In the genomic region with DNA sequence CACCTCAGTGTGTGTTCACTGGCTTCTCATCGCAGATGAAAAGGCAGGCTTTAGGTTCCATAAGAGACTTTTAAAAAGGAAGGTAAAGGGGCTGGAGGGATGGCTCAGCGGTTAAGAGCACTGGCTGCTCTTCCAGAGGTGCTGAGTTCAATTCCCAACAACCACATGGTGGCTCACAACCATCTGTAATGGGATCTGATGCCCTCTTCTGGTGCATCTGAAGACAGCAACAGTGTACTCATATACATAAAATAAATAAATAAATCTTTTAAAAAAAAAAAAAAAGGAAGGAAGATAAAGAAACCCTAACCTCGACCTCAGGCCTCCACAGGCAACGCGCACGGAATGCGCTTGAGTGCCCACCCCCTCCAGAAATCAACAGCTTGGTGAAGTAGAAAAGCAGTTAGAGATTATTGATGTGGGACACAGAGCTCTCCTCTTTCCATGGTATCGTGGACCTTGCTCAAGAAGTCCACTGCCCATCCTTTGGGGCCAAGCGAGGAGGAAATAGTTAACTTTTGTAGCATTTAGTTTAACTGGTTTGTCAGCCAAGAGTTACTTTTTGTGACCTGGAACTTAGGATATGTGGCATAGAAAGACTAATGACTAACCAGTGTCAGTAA, we compare ENCODE assay signal across 26 mouse cellular contexts. TPM values are rescaled to one million over a fixed set of nuclear protein-coding genes. Genes with fewer than 3 reads are reported as not detected.
DNase-seq lines count a peak whose midpoint lies in the region; ATAC-seq and TF ChIP-seq lines count a peak whose summit lies in the region.
"Not testable (repeated sequence)": the region's sequence is repeated elsewhere in the genome, so short reads cannot be mapped to it uniquely, and the experiment has no call there.
"Had no signal": no experiment of that assay in that cellular context is flagged by ENCODE, and none has a peak within 500 bp of the region (broad histone marks: within the 10 kb centered on the region; RNA-seq: fewer than 3 reads in every experiment).

No protein-coding gene starts in this region.

- in situ Hi-C loops in ES-E14 (cut with MboI; ENCODE audit: low sequenced_read_pairs in 2 of 2, unreplicated experiment in 2 of 2): not testable (repeated sequence)

- ATAC-seq in liver, embryonic 11.5 days (replicated peaks; ENCODE audit: low FRiP score); liver, postnatal 0 days: not testable (repeated sequence)

- intact Hi-C loops in gastrocnemius, adult 2 months (cut with DNase I): loop anchor here (5.0 kb wide), 1 partner anchor 47 kb away; no protein-coding TSS in a partner anchor

- H3K9ac ChIP-seq in ES-E14 (ENCODE audit: insufficient read depth, low read depth, low read length, poor library complexity, severe bottlenecking): peak overlapping the region; percentile 10; the same call in 1 of the 2 replicates
- H3K9ac ChIP-seq in liver, embryonic 11.5 days (ENCODE audit: low read depth, low read length): not testable (repeated sequence)
- H3K9ac ChIP-seq in liver, postnatal 0 days (replicated peaks): peak overlapping the region; percentile 16; the same call in 1 of the 2 replicates

- not testable (repeated sequence) for H3K4me1 ChIP-seq in ES-E14 (ENCODE audit: control insufficient read depth in 2 of 2, insufficient read depth in 2 of 2, low read length in 2 of 2, poor library complexity in 1 of 2)
- H3K4me1 ChIP-seq in liver, embryonic 11.5 days (replicated peaks; ENCODE audit: control insufficient read depth, insufficient read depth, low read length): peaks cover 14% of the 10 kb centered on the region
- peaks cover 20% of the 10 kb centered on the region for H3K4me1 ChIP-seq in liver, postnatal 0 days (ENCODE audit: insufficient read depth)

- 50% methylated on average over 9 of the region's 9 CpGs for WGBS in liver, embryonic 11.5 days
- 31% methylated on average over 9 of the region's 9 CpGs for WGBS in liver, postnatal 0 days (ENCODE audit: insufficient replicate concordance)

- not testable (repeated sequence) for TF ChIP-seq EP300 in liver, postnatal 0 days (IDR thresholded peaks at IDR 0.05; ENCODE audit: low read depth)

- TF ChIP-seq CTCF in gastrocnemius, adult 2 months (IDR thresholded peaks at IDR 0.05): peak; percentile 59
- TF ChIP-seq CTCF in liver, postnatal 0 days (IDR thresholded peaks at IDR 0.05; ENCODE audit: low read depth): 0 out of 2 replicates have a peak, but pooled peaks have one; percentile 22

- H3K9me3 ChIP-seq in ES-E14 (ENCODE audit: control insufficient read depth, insufficient read depth, low read depth, low read length); liver, embryonic 11.5 days (ENCODE audit: control insufficient read depth, low read length); liver, postnatal 0 days (ENCODE audit: low read length): not testable (repeated sequence)

- peak; percentile 58 for DNase-seq in 416B (ENCODE audit: low read depth)
- not testable (repeated sequence) for DNase-seq in ES-E14 (ENCODE audit: low read depth, low spot score); gastrocnemius, adult 2 months; liver, embryonic 11.5 days (ENCODE audit: low spot score); liver, postnatal 0 days
- peak; percentile 29 for DNase-seq in induced T-regulatory cell, adult 2 months (ENCODE audit: low read depth)
- peak; percentile 90 for DNase-seq in kidney, adult 9 months
- peak; percentile 52 for DNase-seq in splenic B cell, adult 2 months (ENCODE audit: low read depth, low spot score)

- H3K4me2 ChIP-seq in liver, embryonic 11.5 days: peak overlapping the region; percentile 96; the same call in 1 of the 2 replicates
- peak overlapping the region; percentile 38; the same call in 1 of the 2 replicates for H3K4me2 ChIP-seq in liver, postnatal 0 days (ENCODE audit: low read depth, low read length)

- not testable (repeated sequence) for H3K27me3 ChIP-seq in liver, embryonic 11.5 days (replicated peaks; ENCODE audit: control insufficient read depth, insufficient read depth, low read length); liver, postnatal 0 days (ENCODE audit: insufficient read depth, low read length); splenic B cell, adult 2 months (ENCODE audit: control insufficient read depth, insufficient read depth, low read length, poor library complexity, severe bottlenecking)

- peaks cover 20% of the 10 kb centered on the region for H3K36me3 ChIP-seq in ES-E14 (ENCODE audit: control insufficient read depth, insufficient read depth, low read length, poor library complexity, severe bottlenecking)
- not testable (repeated sequence) for H3K36me3 ChIP-seq in liver, embryonic 11.5 days (ENCODE audit: control insufficient read depth, insufficient read depth, low read length); liver, postnatal 0 days (replicated peaks; ENCODE audit: insufficient read depth, low read length); splenic B cell, adult 2 months (ENCODE audit: control insufficient read depth, insufficient read depth, low read length, poor library complexity, severe bottlenecking)

- not testable (repeated sequence) for H3K27ac ChIP-seq in ES-E14 (ENCODE audit: insufficient read depth, low read depth, low read length, poor library complexity, severe bottlenecking); gastrocnemius, adult 2 months; liver, embryonic 11.5 days (ENCODE audit: low read depth, low read length)
- peak overlapping the region; percentile 88 for H3K27ac ChIP-seq in liver, postnatal 0 days (ENCODE audit: low read depth)

- H3K4me3 ChIP-seq in ES-E14 (ENCODE audit: insufficient read depth in 1 of 2, low read depth in 1 of 2, low read length in 2 of 2, poor library complexity in 1 of 2, severe bottlenecking in 1 of 2): peak overlapping the region in 1 of 2 experiments; percentile 94; a peak in 1 of 4 replicates
- H3K4me3 ChIP-seq in gastrocnemius, adult 2 months; liver, embryonic 11.5 days (ENCODE audit: low read depth, low read length); liver, postnatal 0 days (ENCODE audit: low read depth, low read length): not testable (repeated sequence)

TF ChIP-seq in ES-E14, 5 proteins besides CTCF, POLR2A, EP300 and RAD21:
- TF ChIP-seq ZNF384 (IDR thresholded peaks at IDR 0.05; ENCODE audit: low read depth, low read length): peak; percentile 46; the same call in 1 of the 2 replicates

RNA-seq across cellular contexts. Expression of a gene that starts 2.5 kb away (rescaled TPM):
- 16.6 and 21.6 TPM in 2 replicates for total RNA-seq in ES-E14 (2012; rRNA removed)
- total RNA-seq in gastrocnemius, adult 2 months (2021): 1 to 10 TPM; 7.4 to 9.1 TPM
- 44.6 and 46.8 TPM in 2 replicates for polyA plus RNA-seq in liver, embryonic 11.5 days (2014; fragmentation: Nextera tagmentation; extraction: Ambion mirVana)
- polyA plus RNA-seq in liver, postnatal 0 days (2015; fragmentation: Nextera tagmentation; extraction: Ambion mirVana): 26.0 and 27.3 TPM in 2 replicates

RNA-seq across cellular contexts. Expression of a gene that starts 18.7 kb away (rescaled TPM):
- total RNA-seq in ES-E14 (2012; rRNA removed): 20.9 and 29.0 TPM in 2 replicates
- total RNA-seq in gastrocnemius, adult 2 months (2021): 10 to 100 TPM; 28.3 to 28.4 TPM
- 15.2 and 15.6 TPM in 2 replicates for polyA plus RNA-seq in liver, embryonic 11.5 days (2014; fragmentation: Nextera tagmentation; extraction: Ambion mirVana)
- 38.1 and 39.5 TPM in 2 replicates for polyA plus RNA-seq in liver, postnatal 0 days (2015; fragmentation: Nextera tagmentation; extraction: Ambion mirVana)

RNA-seq across cellular contexts. Expression of a gene that starts 22.4 kb away (rescaled TPM):
- not detected in 2 replicates for total RNA-seq in ES-E14 (2012; rRNA removed)
- total RNA-seq in gastrocnemius, adult 2 months (2021): not detected
- polyA plus RNA-seq in liver, embryonic 11.5 days (2014; fragmentation: Nextera tagmentation; extraction: Ambion mirVana): not detected in 2 replicates
- polyA plus RNA-seq in liver, postnatal 0 days (2015; fragmentation: Nextera tagmentation; extraction: Ambion mirVana): not detected in 2 replicates
- total RNA-seq: adrenal gland, adult 18-20 months; adrenal gland, postnatal 36 days; common myeloid progenitor, adult 5-6 weeks; gastrocnemius, postnatal 10 days; granulocyte monocyte progenitor cell, adult 5-6 weeks; heart, postnatal 25 days; layer of hippocampus, postnatal 14 days; megakaryocyte, adult 5-6 weeks had no signal
- polyA plus RNA-seq: embryonic facial prominence, embryonic 15.5 days; forebrain, embryonic 14.5 days; heart, embryonic 11.5 days; hindbrain, embryonic 12.5 days; inflammation-experienced regulatory T-cells, adult 6 months; limb, embryonic 10.5 days; midbrain, embryonic 13.5 days; neural tube, embryonic 11.5 days; small intestine, adult 2 months; thymus, postnatal 0 days had no signal

RNA-seq across cellular contexts. Expression of a gene that starts 47.6 kb away (rescaled TPM):
- total RNA-seq in ES-E14 (2012; rRNA removed): 2.1 and 3.3 TPM in 2 replicates
- total RNA-seq in gastrocnemius, adult 2 months (2021): not detected
- not detected in 2 replicates for polyA plus RNA-seq in liver, embryonic 11.5 days (2014; fragmentation: Nextera tagmentation; extraction: Ambion mirVana)
- not detected in 2 replicates for polyA plus RNA-seq in liver, postnatal 0 days (2015; fragmentation: Nextera tagmentation; extraction: Ambion mirVana)
- total RNA-seq: adrenal gland, adult 18-20 months; adrenal gland, postnatal 36 days; common myeloid progenitor, adult 5-6 weeks; gastrocnemius, postnatal 10 days; granulocyte monocyte progenitor cell, adult 5-6 weeks; heart, postnatal 25 days; layer of hippocampus, postnatal 14 days; megakaryocyte, adult 5-6 weeks had no signal
- polyA plus RNA-seq: embryonic facial prominence, embryonic 15.5 days; forebrain, embryonic 14.5 days; heart, embryonic 11.5 days; hindbrain, embryonic 12.5 days; limb, embryonic 10.5 days; midbrain, embryonic 13.5 days; neural tube, embryonic 11.5 days; small intestine, adult 2 months; thymus, postnatal 0 days had no signal
